Mouse (Mus musculus): ENCODE results near the gene Ndrg3.
"Not testable (repeated sequence)": the region's sequence is repeated elsewhere in the genome, so short reads cannot be mapped to it uniquely, and the experiment has no call there.

Ndrg3 gene

GRCm38 (mm10) chr2:156898374-156898773, 93.5 kb downstream of the Ndrg3 start:
- peak in 1 of 2 experiments; percentile 10 for DNase-seq

GRCm38 (mm10) chr2:156897034-156897433, 94.8 kb downstream of the Ndrg3 start:
- DNase-seq: no peak

GRCm38 (mm10) chr2:156896384-156896914, 95.4 kb downstream of the Ndrg3 start:
- DNase-seq: peak in 1 of 2 experiments; percentile 33

GRCm38 (mm10) chr2:156894496-156895265, 97.2 kb downstream of the Ndrg3 start:
- peak in 1 of 2 experiments; percentile 45 for DNase-seq

- no peak for DNase-seq
Observed at GRCm38 (mm10) chr2:156892821-156893220, 99.0 kb downstream of the Ndrg3 start.

GRCm38 (mm10) chr2:156892240-156892639, 99.6 kb downstream of the Ndrg3 start:
- DNase-seq: no peak

- no peak for DNase-seq
Observed at GRCm38 (mm10) chr2:156888490-156888889, 103.4 kb downstream of the Ndrg3 start.

- DNase-seq: no peak
Observed at GRCm38 (mm10) chr2:156887017-156887416, 104.8 kb downstream of the Ndrg3 start, which contains the start of gene Sla2. Gene Sla2, minus strand, starts transcription at chr2:156887192.

GRCm38 (mm10) chr2:156886084-156886631, 105.7 kb downstream of the Ndrg3 start:
- DNase-seq: no peak

GRCm38 (mm10) chr2:156885666-156886065, 106.2 kb downstream of the Ndrg3 start:
- not testable (repeated sequence) for DNase-seq

GRCm38 (mm10) chr2:156884396-156885211, 107.3 kb downstream of the Ndrg3 start:
- DNase-seq: no peak

GRCm38 (mm10) chr2:156882431-156883001, 109.3 kb downstream of the Ndrg3 start:
- peak in 1 of 2 experiments; percentile 24 for DNase-seq

GRCm38 (mm10) chr2:156879541-156879940, 112.3 kb downstream of the Ndrg3 start:
- no peak for DNase-seq

- peak; percentile 66 to 74 for DNase-seq
Observed at GRCm38 (mm10) chr2:156877726-156878125, 114.1 kb downstream of the Ndrg3 start.
